Mouse (Mus musculus): ENCODE measurements around the gene Il6ra. TPM values are rescaled to one million over a fixed set of nuclear protein-coding genes. Genes with fewer than 3 reads are reported as not detected.
A peak's percentile ranks its signal among the peaks of the same experiment; 100 is the strongest.

The Il6ra gene
- polyA plus RNA-seq, 1 experiment from 2014 or later, result 1.1 TPM

GRCm38 (mm10) chr3:89907846-89908245, 5.2 kb downstream of the Il6ra start:
- 70% methylated on average over 3 of the region's 3 CpGs for WGBS
- Histone ChIP-seq H3K36me3 (no peaks in the 10 kb centered on the region), H3K9ac (no peak overlapping the region), H3K27ac (no peak overlapping the region), H3K4me1 (peaks cover 11% of the 10 kb centered on the region), H3K9me3 (replicated peaks) (no peaks in the 10 kb centered on the region), H3K4me2 (no peak overlapping the region), H3K4me3 (replicated peaks) (no peak overlapping the region), H3K27me3 (peaks cover 21% of the 10 kb centered on the region)
- no peak for ATAC-seq (replicated peaks; ENCODE audit: low FRiP score)

GRCm38 (mm10) chr3:89899511-89899908, 13.5 kb downstream of the Il6ra start:
- no peak; the same call in 1 of the 2 replicates for ATAC-seq (replicated peaks; ENCODE audit: low FRiP score)
- Histone ChIP-seq H3K27me3 (no peaks in the 10 kb centered on the region), H3K4me2 (no peak overlapping the region), H3K36me3 (no peaks in the 10 kb centered on the region), H3K4me3 (replicated peaks) (no peak overlapping the region), H3K9ac (no peak overlapping the region), H3K4me1 (peaks cover 28% of the 10 kb centered on the region), H3K9me3 (replicated peaks) (no peaks in the 10 kb centered on the region), H3K27ac (peak overlapping the region; percentile 74)
- WGBS, result 61% methylated on average over 8 of the region's 8 CpGs

- no peaks in the 10 kb centered on the region for H3K36me3 ChIP-seq
- no peaks in the 10 kb centered on the region for H3K27me3 ChIP-seq
- H3K4me1 ChIP-seq, result peaks cover 28% of the 10 kb centered on the region
- ATAC-seq (replicated peaks; ENCODE audit: low FRiP score), result no peak
- no peak overlapping the region for H3K4me2 ChIP-seq
- peak overlapping the region; percentile 74 for H3K27ac ChIP-seq
- WGBS, result 53% methylated on average over 5 of the region's 5 CpGs
- H3K4me3 ChIP-seq (replicated peaks), result no peak overlapping the region
- H3K9ac ChIP-seq, result no peak overlapping the region
- H3K9me3 ChIP-seq (replicated peaks), result no peaks in the 10 kb centered on the region
Observed at GRCm38 (mm10) chr3:89898870-89899510, 14.0 kb downstream of the Il6ra start.

GRCm38 (mm10) chr3:89898011-89898410, 15.0 kb downstream of the Il6ra start:
- 75% methylated on average over 10 of the region's 10 CpGs for WGBS
- H3K4me1 ChIP-seq, result peaks cover 28% of the 10 kb centered on the region
- H3K36me3 ChIP-seq, result no peaks in the 10 kb centered on the region
- ATAC-seq (replicated peaks; ENCODE audit: low FRiP score), result no peak
- no peak overlapping the region for H3K9ac ChIP-seq
- H3K27ac ChIP-seq, result no peak overlapping the region; the same call in 1 of the 2 replicates
- no peak overlapping the region for H3K4me3 ChIP-seq (replicated peaks)
- no peaks in the 10 kb centered on the region for H3K9me3 ChIP-seq (replicated peaks)
- H3K4me2 ChIP-seq, result no peak overlapping the region
- no peaks in the 10 kb centered on the region for H3K27me3 ChIP-seq

- WGBS, result 65% methylated on average over 8 of the region's 8 CpGs
Observed at GRCm38 (mm10) chr3:89897204-89897796, 15.7 kb downstream of the Il6ra start.

GRCm38 (mm10) chr3:89896571-89896970, 16.4 kb downstream of the Il6ra start:
- Histone ChIP-seq H3K4me3 (replicated peaks) (no peak overlapping the region), H3K27ac (no peak overlapping the region), H3K4me1 (peaks cover 28% of the 10 kb centered on the region), H3K27me3 (no peaks in the 10 kb centered on the region), H3K9me3 (replicated peaks) (no peaks in the 10 kb centered on the region), H3K4me2 (no peak overlapping the region), H3K9ac (no peak overlapping the region), H3K36me3 (no peaks in the 10 kb centered on the region)
- ATAC-seq (replicated peaks; ENCODE audit: low FRiP score), result no peak
- 22% methylated on average over 5 of the region's 5 CpGs for WGBS

More at GRCm38 (mm10) chr3:89897204-89897796, 15.7 kb downstream of the Il6ra start:
- no peak overlapping the region for H3K4me2 ChIP-seq
- no peak overlapping the region for H3K9ac ChIP-seq
- H3K36me3 ChIP-seq, result no peaks in the 10 kb centered on the region
- H3K4me1 ChIP-seq, result peaks cover 28% of the 10 kb centered on the region
- no peaks in the 10 kb centered on the region for H3K27me3 ChIP-seq
- H3K4me3 ChIP-seq (replicated peaks), result no peak overlapping the region
- no peak overlapping the region for H3K27ac ChIP-seq
- no peak for ATAC-seq (replicated peaks; ENCODE audit: low FRiP score)
- no peaks in the 10 kb centered on the region for H3K9me3 ChIP-seq (replicated peaks)

- Histone ChIP-seq H3K4me2 (no peak overlapping the region), H3K9me3 (replicated peaks) (no peaks in the 10 kb centered on the region), H3K4me3 (replicated peaks) (no peak overlapping the region), H3K4me1 (peaks cover 16% of the 10 kb centered on the region), H3K9ac (no peak overlapping the region), H3K27me3 (no peaks in the 10 kb centered on the region), H3K36me3 (no peaks in the 10 kb centered on the region), H3K27ac (no peak overlapping the region)
- 88% methylated on average over 5 of the region's 5 CpGs for WGBS
- no peak for ATAC-seq (replicated peaks; ENCODE audit: low FRiP score)
Observed at GRCm38 (mm10) chr3:89892517-89893106, 20.4 kb downstream of the Il6ra start.

GRCm38 (mm10) chr3:89891696-89892095, 21.3 kb downstream of the Il6ra start:
- no peak for ATAC-seq (replicated peaks; ENCODE audit: low FRiP score)
- Histone ChIP-seq H3K9me3 (replicated peaks) (no peaks in the 10 kb centered on the region), H3K27ac (no peak overlapping the region), H3K4me3 (replicated peaks) (no peak overlapping the region), H3K9ac (no peak overlapping the region), H3K27me3 (no peaks in the 10 kb centered on the region), H3K4me2 (no peak overlapping the region), H3K4me1 (peaks cover 8% of the 10 kb centered on the region; the same call in 1 of the 2 replicates), H3K36me3 (no peaks in the 10 kb centered on the region)

GRCm38 (mm10) chr3:89889841-89890430, 23.1 kb downstream of the Il6ra start:
- no peaks in the 10 kb centered on the region for H3K9me3 ChIP-seq (replicated peaks)
- ATAC-seq (replicated peaks; ENCODE audit: low FRiP score), result no peak
- 0 out of 2 replicates have a peak, but pooled peaks cover 4% of the 10 kb centered on the region for H3K4me1 ChIP-seq
- WGBS, result 24% methylated on average over 8 of the region's 8 CpGs
- H3K4me3 ChIP-seq (replicated peaks), result no peak overlapping the region
- H3K9ac ChIP-seq, result no peak overlapping the region
- no peaks in the 10 kb centered on the region for H3K27me3 ChIP-seq
- no peak overlapping the region for H3K4me2 ChIP-seq
- H3K27ac ChIP-seq, result no peak overlapping the region
- no peaks in the 10 kb centered on the region for H3K36me3 ChIP-seq

GRCm38 (mm10) chr3:89887582-89888230, 25.3 kb downstream of the Il6ra start:
- Histone ChIP-seq H3K9me3 (replicated peaks) (no peaks in the 10 kb centered on the region), H3K4me1 (0 out of 2 replicates have a peak, but pooled peaks cover 6% of the 10 kb centered on the region), H3K9ac (no peak overlapping the region), H3K4me2 (no peak overlapping the region), H3K36me3 (no peaks in the 10 kb centered on the region), H3K27me3 (no peaks in the 10 kb centered on the region), H3K27ac (no peak overlapping the region), H3K4me3 (replicated peaks) (no peak overlapping the region)
- no peak for ATAC-seq (replicated peaks; ENCODE audit: low FRiP score)
- 93% methylated on average over 7 of the region's 7 CpGs for WGBS

GRCm38 (mm10) chr3:89885766-89886165, 27.2 kb downstream of the Il6ra start:
- ATAC-seq (replicated peaks; ENCODE audit: low FRiP score), result no peak
- H3K27me3 ChIP-seq, result no peaks in the 10 kb centered on the region
- H3K4me3 ChIP-seq (replicated peaks), result no peak overlapping the region
- H3K36me3 ChIP-seq, result no peaks in the 10 kb centered on the region
- no peak overlapping the region for H3K27ac ChIP-seq
- H3K9me3 ChIP-seq (replicated peaks), result no peaks in the 10 kb centered on the region
- no peak overlapping the region for H3K9ac ChIP-seq
- WGBS, result 92% methylated on average over 11 of the region's 11 CpGs
- 0 out of 2 replicates have a peak, but pooled peaks cover 6% of the 10 kb centered on the region for H3K4me1 ChIP-seq
- no peak overlapping the region for H3K4me2 ChIP-seq

- H3K9ac ChIP-seq, result no peak overlapping the region
- H3K27ac ChIP-seq, result no peak overlapping the region
- 0 out of 2 replicates have a peak, but pooled peaks cover 2% of the 10 kb centered on the region for H3K4me1 ChIP-seq
- no peaks in the 10 kb centered on the region for H3K36me3 ChIP-seq
- H3K9me3 ChIP-seq (replicated peaks), result no peaks in the 10 kb centered on the region
- no peak overlapping the region for H3K4me2 ChIP-seq
- H3K4me3 ChIP-seq (replicated peaks), result no peak overlapping the region
- 86% methylated on average over 4 of the region's 4 CpGs for WGBS
- no peak for ATAC-seq (replicated peaks; ENCODE audit: low FRiP score)
- no peaks in the 10 kb centered on the region for H3K27me3 ChIP-seq
Observed at GRCm38 (mm10) chr3:89883582-89884041, 29.4 kb downstream of the Il6ra start.

All from kidney, embryonic 15.5 days (tissue).